Mouse (Mus musculus) testis, adult 2 months (tissue): ENCODE data around the gene Ubxn7. TPM values are rescaled to one million over a fixed set of nuclear protein-coding genes. Genes with fewer than 3 reads are reported as not detected.

Experiments
- H3K27ac ChIP-seq: fragments of 200-500 bp; 2 replicates; pipeline ENCODE4 v1.5.1; 2012; ENCODE audit warnings: low read depth, low read length; ENCODE audit not compliant: control insufficient read depth, insufficient read depth
- H3K27me3 ChIP-seq: fragments of 200-500 bp; 2 replicates; pipeline ENCODE4 v1.6.1; 2012; ENCODE audit warnings: mild to moderate bottlenecking, low read length, moderate library complexity; ENCODE audit not compliant: control insufficient read depth, insufficient read depth
- H3K36me3 ChIP-seq: fragments of 200-500 bp; 2 replicates; pipeline ENCODE4 v1.6.1; 2012; ENCODE audit warnings: mild to moderate bottlenecking, low read length; ENCODE audit not compliant: control insufficient read depth, insufficient read depth
- H3K4me1 ChIP-seq: fragments of 200-500 bp; 2 replicates; pipeline ENCODE4 v1.6.1; 2012; ENCODE audit warnings: low read length; ENCODE audit not compliant: control insufficient read depth, insufficient read depth
- H3K4me3 ChIP-seq: fragments of 200-500 bp; 2 replicates; pipeline ENCODE4 v1.5.1; 2012; ENCODE audit warnings: low read depth, mild to moderate bottlenecking, low read length, moderate library complexity, mixed read lengths; ENCODE audit not compliant: control insufficient read depth
- CTCF ChIP-seq: fragments of 200-500 bp; IDR thresholded peaks from 2 replicates; pipeline ENCODE4 v1.5.1; 2012; ENCODE audit warnings: low read depth, mild to moderate bottlenecking, inconsistent platforms, low read length, moderate library complexity; ENCODE audit not compliant: control insufficient read depth, insufficient read depth, insufficient replicate concordance
- POLR2A ChIP-seq: fragments of 200-500 bp; IDR thresholded peaks from 2 replicates; pipeline ENCODE4 v1.6.1; 2012; ENCODE audit warnings: low read depth, mild to moderate bottlenecking, inconsistent platforms, low read length, moderate library complexity; ENCODE audit not compliant: control insufficient read depth
- polyA plus RNA-seq: library from polyadenylated mRNA; depleted of rRNA; stranded (reverse); fragments of >200 nt; gene quantifications from 2 replicates; pipeline ENCODE4 v1.2.3, GENCODE M21; 2012

The Ubxn7 gene
- polyA plus RNA-seq, 1 experiment = 13.4 TPM

DNA sequence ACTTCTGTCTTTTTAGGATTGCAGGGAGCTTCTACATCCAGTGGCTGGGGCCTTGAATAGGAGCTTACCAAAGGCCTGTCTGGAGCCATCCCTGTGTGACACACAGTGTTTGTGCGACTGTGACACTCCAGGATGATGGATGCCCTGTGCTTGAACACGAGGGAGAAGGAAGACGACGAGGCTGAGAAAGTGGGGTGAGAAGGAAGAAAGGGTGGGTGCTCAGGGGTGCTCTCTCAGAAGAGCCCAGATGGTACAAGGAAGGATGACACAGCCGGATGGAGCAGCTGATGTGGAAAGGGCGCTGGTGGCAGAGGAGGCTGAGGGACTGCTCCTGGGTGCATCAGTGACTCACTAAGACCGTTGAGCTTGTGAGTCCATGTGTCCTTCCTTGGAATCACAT, 68.2 kb downstream of the Ubxn7 start, which contains the start of gene Tm4sf19:
TSS of gene Tm4sf19 (plus strand) at position 240 of the 400 bp plus-strand sequence.
- Histone ChIP-seq H3K36me3 (no peaks in the 10 kb centered on the region), H3K4me1 (peaks cover 5% of the 10 kb centered on the region), H3K27ac (no peak within 1 kb of the TSS), H3K27me3 (no peaks in the 10 kb centered on the region), H3K4me3 (peak within 1 kb of the TSS; percentile 75)
- TF ChIP-seq POLR2A (no peak), CTCF (no peak)

DNA sequence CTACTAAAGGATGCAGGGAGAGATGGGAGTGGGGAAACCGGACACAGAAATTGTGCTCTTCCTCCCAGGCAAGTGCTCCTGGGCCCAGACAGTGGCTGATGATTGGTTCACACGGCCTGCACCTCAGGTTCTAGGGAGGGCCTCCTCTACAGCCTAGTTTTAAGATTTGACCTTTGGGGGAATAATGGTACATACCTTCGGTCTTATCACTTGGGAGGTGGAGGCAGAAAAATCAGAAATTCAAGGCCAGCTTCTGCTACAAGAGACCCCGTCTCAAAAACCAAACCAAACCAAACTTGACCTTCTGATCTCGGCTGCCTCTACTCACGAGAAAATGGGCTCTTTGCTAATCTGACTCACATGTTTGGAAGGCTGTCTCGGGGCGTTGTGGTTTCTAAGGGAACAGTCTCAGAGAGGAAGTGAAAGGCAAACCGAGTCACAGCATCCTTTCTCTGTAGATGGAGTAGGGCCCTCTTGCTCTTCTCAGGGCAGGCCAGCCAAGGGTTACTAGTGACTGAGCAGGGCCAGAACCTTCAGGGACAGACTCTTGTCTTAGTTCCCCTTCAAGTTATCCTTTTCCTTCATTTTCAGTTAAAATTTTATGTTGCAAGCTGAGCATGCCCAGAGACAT, 69.4 kb downstream of the Ubxn7 start:
- Histone ChIP-seq H3K4me1 (peaks cover 5% of the 10 kb centered on the region), H3K36me3 (no peaks in the 10 kb centered on the region), H3K4me3 (peak overlapping the region; percentile 75), H3K27me3 (no peaks in the 10 kb centered on the region), H3K27ac (no peak overlapping the region)
- no peak for TF ChIP-seq POLR2A
- TF ChIP-seq CTCF = no peak

DNA sequence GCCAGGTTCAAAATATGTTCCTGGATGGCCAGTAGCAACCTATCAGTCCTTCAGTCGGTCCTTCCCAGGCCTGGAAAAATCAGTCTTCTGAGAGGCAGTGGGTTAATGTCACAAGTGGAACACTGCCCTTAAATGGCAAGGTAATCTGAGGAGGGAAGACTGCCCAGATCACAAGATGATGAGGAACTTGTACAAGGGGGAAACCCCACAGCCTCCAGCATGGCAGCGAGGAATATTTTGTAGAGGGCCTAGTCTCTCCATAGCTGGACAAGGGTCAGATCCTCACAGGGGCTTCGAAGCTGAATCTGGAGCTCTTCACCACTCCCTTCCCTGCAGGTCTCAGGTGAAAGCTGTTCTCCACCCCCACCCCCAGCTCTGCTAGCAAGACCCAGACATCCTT, 70.8 kb downstream of the Ubxn7 start:
- Histone ChIP-seq H3K4me1 (peaks cover 5% of the 10 kb centered on the region), H3K36me3 (no peaks in the 10 kb centered on the region), H3K27ac (no peak overlapping the region), H3K27me3 (no peaks in the 10 kb centered on the region), H3K4me3 (no peak overlapping the region)
- no peak for TF ChIP-seq POLR2A
- TF ChIP-seq CTCF = no peak

DNA sequence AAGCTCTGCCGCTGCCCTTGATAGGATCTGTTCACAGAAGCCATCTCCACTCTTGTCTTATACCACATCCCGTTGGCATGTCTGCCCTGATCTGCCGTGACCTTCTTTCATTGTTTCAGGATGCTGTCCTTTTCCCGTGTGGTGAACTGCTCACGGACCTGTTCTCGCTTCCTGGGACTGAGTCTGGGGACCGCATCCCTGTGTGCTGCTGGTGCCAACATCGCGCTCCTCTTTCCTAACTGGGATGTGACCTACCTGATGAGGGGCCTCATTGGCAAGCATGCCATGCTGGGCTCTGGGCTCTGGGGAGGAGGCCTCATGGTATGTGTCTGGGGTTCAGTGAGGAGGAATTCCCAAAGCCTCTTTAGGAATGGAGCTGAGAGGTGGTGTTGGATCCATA, 73.7 kb downstream of the Ubxn7 start:
- Histone ChIP-seq H3K4me3 (no peak overlapping the region), H3K36me3 (no peaks in the 10 kb centered on the region), H3K4me1 (peaks cover under 1% of the 10 kb centered on the region), H3K27me3 (no peaks in the 10 kb centered on the region), H3K27ac (no peak overlapping the region)
- TF ChIP-seq POLR2A = no peak
- no peak for TF ChIP-seq CTCF

DNA sequence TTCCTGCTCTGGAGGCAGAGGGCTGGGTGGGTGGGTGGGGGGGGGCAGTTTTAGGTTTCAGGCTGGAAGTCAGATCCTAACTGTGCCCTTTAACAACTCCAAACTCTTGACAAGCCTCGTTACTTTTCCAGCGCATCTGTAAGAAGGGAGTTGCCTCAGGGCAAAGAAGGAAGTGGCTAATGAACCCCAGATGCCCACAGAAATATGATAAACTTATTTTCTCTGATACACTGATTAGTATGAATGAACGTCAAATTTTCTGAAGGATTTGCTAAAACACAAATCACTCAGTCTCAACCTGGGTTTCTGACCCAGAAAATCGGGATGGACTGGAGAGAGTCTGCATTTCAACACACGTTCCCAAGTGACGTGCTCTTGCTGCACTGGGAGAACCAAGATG, 74.6 kb downstream of the Ubxn7 start:
- Histone ChIP-seq H3K27ac (no peak overlapping the region), H3K4me3 (no peak overlapping the region), H3K4me1 (no peaks in the 10 kb centered on the region), H3K36me3 (no peaks in the 10 kb centered on the region), H3K27me3 (no peaks in the 10 kb centered on the region)
- TF ChIP-seq POLR2A = no peak
- TF ChIP-seq CTCF = no peak

DNA sequence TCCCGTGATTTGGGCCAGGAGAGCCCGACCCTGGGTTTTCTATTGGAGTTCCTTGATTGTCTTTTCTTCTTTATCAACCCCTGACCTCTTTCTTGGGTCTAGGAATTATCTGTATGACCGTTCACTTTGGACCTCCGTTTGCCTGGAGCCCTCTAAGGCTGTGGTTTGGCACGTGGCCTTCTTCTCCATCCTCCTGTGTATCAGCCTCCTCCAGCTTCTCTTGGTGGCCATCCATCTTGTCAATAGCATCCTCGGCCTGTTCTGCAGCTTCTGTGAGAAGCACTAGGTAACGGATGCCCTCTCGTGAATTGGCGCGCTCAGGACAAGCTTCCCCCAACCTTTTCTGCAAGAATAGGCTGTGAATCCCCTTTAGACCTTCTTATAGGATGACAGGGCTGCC, 75.7 kb downstream of the Ubxn7 start:
- Histone ChIP-seq H3K27ac (no peak overlapping the region), H3K27me3 (no peaks in the 10 kb centered on the region), H3K4me3 (no peak overlapping the region), H3K4me1 (no peaks in the 10 kb centered on the region), H3K36me3 (no peaks in the 10 kb centered on the region)
- no peak for TF ChIP-seq CTCF
- no peak for TF ChIP-seq POLR2A

DNA sequence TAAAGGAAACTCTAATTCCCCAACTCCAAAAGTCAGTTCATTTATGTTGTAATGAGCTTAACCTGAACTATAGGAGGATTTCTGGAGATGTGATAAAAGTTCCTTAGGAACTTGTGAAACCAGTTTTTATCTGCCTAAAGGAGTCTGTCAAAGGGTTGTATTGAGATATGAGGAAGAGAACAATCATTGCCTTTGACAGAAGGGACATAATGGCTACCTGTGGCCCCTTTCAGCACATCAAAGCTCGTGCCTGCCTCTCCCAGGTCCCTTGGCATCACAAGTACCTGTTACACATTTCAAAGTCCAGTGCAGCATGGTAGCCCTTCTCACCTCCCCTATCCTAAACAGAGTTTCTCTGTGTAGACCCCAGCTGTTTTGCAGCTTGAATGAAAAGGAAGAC, 85.4 kb downstream of the Ubxn7 start:
- H3K27ac ChIP-seq = no peak overlapping the region
- H3K36me3 ChIP-seq = no peaks in the 10 kb centered on the region
- no peak for TF ChIP-seq CTCF
- TF ChIP-seq POLR2A = no peak
- no peak overlapping the region for H3K4me3 ChIP-seq
- H3K4me1 ChIP-seq = peaks cover 5% of the 10 kb centered on the region; the same call in 1 of the 2 replicates
- H3K27me3 ChIP-seq = no peaks in the 10 kb centered on the region
